Mouse (Mus musculus) small intestine, adult 2 months (tissue): ENCODE measurements around the gene Brca1.

Experiments
- CTCF ChIP-seq: fragments of 200-500 bp; IDR thresholded peaks from 2 replicates; pipeline ENCODE4 v1.5.1; 2012; ENCODE audit warnings: low read depth, mild to moderate bottlenecking, control low read depth, inconsistent platforms, low read length, moderate library complexity, mixed read lengths; ENCODE audit not compliant: insufficient replicate concordance, insufficient read length; ENCODE audit errors: extremely low read depth
- POLR2A ChIP-seq: fragments of 200-500 bp; IDR thresholded peaks from 2 replicates; pipeline ENCODE4 v1.6.1; 2012; ENCODE audit warnings: low read depth, mild to moderate bottlenecking, control low read depth, inconsistent platforms, low read length, moderate library complexity

- TF ChIP-seq CTCF (no peak), POLR2A (no peak)
Observed at GRCm38 (mm10) chr11:101480912-101481311, 70.8 kb downstream of the Brca1 start.
